Mouse (Mus musculus) thymus, postnatal 4 days (tissue): ENCODE results near the gene Nemp2.

ENCODE experiments used
- DNase-seq: peaks from one replicate; pipeline ENCODE4 v3.0.0; 2021

Nemp2 gene

DNA sequence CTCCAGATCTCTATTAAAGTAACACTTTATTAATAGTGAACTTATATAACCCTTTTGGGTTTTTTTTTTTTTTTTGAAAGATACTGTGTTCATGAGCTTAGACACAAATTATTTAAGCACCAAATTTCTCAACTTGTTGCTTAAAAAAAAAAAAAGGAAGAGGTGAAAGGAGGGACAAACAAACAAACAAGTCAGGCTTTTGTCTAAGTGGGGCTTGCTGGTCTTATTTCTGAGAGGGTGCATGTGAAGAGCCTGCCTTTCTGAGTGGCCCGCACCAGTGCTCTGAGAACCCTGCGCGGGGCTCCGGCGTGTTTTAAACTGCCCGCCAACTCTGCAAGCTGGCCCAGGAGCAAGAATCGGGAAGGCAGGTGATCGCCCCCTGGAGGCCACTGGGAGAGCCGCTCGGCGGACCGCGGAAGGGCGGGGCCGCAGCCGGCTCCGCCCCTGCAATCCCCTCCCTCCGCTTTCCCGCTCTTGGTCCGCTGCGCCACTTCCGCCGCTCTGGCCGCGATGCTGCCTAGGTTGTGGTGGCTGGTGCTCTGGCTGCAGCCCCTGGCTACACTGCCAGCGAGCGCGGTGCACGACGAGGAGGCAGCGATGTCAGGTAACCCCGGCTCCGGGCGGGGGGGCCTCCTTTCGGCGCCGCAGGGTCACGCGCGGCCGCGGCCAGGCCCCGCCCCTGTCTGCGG is at the start of gene Nemp2:
TSS of gene Nemp2 (plus strand) at position 456 of the 689 bp plus-strand sequence.
- peak; percentile 96 for DNase-seq

DNA sequence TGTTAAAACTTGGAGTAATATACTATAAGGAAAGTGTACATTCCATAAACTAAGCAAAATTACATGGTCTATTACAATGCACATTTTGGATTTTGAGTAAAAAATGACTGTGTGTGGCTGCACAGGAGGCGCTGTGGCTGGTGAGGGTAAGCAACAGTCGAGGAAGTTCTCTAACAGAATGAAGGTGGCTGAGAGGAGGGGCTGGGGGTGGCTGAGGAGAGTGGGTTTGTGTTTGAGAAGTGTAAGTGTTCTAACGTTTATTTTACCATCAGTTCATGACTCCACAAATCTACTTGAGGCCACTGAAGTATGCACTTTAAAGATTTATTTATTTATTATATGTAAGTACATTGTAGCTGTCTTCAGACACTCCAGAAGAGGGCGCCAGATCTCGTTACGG is 48.8 kb upstream of the Nemp2 start:
- peak; percentile 67 for DNase-seq

DNA sequence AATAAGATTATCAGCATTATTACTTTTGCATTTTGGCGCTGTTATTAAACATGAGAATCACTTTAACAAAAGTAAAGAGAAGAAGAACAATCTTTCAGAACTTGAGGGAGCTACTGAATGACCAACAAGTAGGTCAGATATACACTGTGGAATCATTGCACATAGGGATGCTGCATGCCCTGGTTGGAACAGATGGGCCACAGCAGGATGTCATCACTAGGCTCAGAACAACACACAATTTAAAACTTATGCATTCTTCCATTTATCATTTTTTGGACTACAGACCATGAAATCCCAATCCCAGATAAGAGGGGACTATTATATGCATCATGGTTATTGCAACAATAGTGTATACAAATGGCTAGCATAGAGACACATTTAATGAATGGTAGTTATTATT is 47.6 kb upstream of the Nemp2 start:
- no peak for DNase-seq

DNA sequence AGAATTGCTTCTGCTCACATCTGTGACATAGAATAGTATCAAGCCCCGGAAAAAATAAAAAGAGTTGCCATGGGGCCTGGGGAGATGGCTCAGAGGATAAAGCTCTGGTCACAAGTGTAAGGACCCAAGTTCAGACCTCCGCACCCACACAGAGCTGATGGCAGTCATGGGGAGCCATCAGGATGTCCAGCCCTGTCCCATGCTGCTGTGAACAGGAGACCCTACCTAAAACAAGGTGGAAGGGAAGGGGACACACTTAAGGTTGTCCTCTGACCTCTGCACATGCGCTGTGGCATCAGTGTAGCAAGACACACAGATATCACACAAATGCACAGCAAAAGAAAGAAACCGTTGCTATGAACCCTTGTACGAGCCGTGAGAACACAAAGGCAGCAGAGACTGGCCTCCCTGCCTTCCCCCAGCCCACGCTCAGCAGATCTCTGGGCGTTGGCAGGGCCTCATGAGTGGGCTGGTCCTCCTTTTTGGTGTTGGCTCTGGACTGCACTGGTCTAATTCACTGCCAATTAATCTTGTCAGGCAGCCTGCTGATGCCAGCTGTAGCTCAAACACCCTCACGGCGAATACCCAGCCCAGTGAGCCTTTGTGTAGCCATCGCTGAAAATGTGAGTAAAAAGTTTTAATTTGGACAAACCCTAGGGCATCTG is 33.4 kb upstream of the Nemp2 start:
- no peak for DNase-seq

DNA sequence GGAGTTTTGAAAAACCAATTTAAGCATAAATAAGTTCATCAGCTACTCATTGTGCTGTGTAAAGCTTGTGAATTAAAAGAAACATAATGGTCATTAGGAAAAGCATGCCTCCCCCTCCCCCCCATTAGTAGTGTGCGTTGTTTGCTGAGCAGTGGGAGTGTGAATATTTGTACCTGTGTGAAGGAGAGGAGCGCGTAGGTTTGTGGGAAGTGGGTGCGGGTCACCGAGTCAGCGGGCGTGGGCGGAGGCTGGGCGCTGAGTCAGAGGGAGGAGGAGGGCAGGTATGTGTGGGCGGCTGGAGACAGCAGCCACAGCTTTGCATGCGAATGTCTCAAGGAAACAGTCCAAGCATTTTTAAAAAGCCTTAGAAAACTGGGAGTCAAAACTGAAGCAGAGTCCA is 32.7 kb upstream of the Nemp2 start:
- peak; percentile 77 for DNase-seq

DNA sequence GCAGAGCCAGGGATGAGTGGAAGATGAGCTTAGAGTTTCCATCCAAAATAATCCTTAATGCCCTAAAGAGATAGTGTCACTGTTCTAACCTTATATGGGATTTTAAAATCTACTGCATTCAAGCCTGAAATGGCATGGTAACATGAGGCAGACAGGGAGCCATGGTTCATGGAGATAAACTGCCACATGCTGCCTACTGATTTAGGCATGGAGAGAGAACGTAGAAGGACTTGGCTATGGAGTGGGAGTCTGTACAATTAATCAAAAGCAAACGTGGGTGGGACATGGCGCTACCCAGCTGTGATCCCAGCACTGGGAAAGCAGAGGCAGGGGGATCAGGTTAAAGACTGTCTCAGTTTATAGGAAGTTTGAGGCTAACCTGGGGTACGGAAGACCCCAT is 32.1 kb upstream of the Nemp2 start:
- no peak for DNase-seq

DNA sequence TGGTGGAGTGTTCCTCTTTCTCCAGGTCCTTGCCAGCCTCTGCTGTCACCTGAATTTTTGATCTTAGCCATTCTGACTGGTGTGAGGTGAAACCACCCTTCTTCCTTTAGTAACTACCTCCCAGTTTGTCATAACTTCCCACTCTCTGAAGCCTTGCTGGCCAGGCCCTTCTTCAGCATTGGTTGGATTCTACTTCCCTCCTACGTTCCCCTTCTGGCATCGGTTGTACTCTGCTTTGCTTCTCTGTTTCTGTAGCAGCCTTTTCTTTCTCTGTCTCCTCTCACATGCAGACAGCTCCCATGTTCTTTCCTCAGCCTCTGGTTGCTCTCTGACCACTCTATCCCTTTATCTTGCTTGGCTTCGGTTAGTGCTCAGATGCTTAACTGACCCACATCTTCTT is 29.0 kb upstream of the Nemp2 start:
- no peak for DNase-seq

DNA sequence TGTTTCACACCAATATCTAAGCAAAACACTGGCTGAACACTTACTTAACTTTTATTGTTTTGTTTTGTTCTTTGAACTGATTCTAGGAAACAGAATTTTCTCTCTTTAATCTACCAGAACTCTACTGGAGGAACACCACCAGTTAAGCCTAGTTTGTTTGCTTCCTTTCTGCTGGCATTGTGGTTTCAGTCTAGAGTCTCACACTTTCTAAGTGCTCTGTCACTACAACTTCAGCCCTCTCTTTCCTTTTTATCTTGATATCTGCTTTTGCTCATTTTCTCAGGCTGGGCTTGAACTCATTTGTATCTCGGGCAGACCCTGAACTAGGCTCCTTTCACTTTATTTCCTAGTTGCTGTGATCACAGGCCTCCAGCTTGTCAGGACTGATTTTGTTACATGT is 22.8 kb upstream of the Nemp2 start:
- DNase-seq: no peak

DNA sequence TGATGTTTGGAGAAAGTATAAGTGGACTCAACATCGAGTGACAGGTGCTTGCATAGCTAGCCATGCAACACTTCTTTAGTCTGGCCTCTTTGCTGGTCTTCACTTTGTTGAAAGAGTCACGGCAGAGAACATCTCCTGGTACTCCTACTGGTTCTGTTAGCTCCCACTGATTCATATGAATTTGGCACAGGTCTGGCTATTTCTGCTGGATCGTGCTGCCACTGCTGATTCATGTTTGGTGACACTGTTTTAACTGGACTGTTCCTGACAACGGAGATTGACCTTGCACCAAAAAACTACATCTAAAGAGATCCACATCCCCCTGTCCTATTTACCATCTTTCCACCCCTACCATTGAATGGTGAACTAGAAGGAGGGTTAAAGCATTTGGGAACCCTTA is 22.0 kb upstream of the Nemp2 start:
- DNase-seq: no peak

DNA sequence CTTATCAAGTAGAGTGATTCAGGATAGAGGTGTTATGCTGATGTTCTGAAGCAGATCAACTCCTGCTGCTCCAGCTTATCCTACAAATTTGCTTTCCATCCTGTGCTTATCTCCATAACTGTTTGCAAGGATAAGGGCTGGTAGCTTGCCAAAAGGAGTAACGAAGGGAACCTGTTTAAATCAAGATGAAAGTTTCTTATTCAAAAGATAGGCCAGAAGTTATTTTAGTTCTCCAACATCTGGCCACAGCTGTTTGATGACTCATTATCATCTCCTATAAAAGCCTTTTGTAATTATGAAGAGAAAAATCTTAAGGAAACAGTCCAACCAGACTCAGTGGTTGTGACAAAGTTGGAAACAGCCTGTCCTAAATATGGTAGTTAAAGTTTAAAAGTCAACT is 12.3 kb upstream of the Nemp2 start:
- no peak for DNase-seq

DNA sequence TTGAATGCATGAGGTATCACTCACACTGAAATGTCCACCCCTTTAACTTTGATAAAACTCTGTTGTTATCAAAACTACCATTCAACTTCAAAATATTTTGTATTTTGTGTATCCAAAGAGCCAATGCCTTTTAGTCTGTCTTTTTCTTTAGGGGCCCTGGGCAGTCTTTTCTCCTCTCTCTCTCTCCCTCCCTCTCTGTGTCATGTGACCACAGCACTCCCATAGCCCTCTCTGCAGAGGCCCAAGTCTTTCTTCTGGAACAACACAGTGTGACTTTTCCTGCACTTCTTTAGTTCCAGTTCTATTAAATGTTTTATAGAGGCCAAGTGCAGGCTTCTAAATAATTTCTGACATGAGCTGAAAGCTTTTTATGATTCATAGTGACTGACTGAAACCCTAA is 10.1 kb upstream of the Nemp2 start:
- no peak for DNase-seq

DNA sequence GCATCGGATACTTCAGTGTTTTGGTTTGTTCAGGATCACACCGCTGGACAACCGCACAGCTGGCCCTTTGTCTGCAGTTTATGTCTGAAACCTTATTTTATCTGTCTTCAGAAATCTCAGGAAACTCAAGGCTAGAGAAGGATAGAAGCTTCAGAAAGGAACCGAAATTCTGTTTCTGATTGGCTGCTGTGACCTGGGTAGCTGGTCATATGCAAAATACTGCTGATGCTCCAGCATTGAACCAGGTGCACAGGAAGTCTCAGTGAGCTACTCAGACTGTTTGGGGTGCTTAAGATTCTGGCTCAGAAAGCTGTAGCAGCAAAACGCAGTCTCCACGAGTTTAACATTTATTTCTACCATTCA is 415 bp downstream of the Nemp2 start:
- no peak for DNase-seq

DNA sequence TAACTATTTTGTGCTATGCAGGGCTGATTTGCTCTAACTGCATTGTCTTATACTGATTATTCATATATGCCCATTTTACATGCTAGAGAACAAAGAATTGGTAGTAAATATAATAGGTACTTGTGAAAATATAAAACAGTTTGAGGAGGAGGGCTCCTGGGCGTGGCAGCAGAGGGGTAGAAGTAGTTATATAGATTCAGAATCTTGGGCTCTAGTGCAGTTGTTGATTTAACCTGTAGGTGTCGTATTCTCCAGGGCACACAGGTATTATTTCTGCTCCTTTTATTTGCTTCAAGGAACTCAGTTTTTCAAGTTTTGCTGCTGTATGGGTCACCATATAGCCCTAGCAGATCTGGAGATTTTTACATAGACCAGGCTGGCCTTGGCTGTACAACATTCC is 1.1 kb downstream of the Nemp2 start:
- peak; percentile 45 for DNase-seq

DNA sequence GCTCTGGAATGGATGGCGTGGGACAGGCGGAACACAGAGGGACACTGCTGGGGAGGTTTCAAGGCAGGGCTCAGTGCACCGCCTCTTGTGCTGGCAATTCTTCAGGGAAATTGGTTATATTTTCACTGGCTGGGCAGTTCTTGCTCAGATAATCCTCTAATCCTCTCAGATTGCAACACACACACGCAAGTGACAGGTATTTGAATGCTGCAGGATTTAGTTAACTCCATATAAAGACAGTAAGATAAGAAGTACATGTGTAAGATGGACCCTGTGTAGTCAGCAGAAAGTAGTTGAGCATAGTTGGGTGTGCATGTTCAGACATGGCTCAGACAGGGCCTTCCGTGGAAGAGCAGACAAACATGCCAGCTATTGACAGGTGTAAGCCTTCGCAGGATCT is 3.7 kb downstream of the Nemp2 start:
- DNase-seq: no peak

DNA sequence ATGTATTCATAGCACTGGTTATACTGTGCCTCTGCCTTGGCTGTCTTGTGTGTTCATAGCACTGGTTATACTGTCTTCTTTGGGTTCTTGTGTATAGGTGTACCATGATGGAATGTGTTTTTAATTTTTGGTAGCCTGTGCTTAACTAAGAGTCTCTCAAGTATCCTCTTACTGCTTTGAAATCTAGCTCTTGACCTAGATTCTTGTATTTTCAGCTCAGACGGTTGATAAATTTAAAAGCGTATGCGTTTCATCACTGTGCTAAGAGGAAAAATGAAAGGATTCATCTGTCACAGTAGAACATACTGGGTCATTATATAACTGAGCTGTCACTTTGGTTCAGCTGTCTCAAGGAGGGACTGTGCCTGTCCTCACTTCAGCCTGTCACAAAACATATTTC is 5.4 kb downstream of the Nemp2 start:
- no peak for DNase-seq

DNA sequence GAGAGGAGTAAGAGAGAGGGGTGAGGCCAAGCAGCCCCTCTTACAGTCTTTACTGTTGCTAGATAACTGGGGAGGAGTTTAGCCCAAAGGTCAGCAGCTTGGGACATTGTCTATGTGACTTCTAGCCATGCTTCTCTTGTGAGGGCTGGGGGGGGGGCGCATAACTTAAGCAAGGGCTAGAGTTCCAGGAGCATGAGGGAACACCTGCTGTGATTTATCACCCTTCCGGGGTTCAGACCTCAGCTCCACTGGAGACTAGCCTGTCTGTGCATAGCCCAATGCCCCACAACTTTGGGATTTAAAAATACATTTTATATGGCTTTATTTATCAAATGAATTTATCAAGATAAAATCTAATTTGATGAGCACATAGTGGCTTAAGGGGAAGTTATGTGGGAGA is 7.6 kb downstream of the Nemp2 start:
- DNase-seq: no peak

DNA sequence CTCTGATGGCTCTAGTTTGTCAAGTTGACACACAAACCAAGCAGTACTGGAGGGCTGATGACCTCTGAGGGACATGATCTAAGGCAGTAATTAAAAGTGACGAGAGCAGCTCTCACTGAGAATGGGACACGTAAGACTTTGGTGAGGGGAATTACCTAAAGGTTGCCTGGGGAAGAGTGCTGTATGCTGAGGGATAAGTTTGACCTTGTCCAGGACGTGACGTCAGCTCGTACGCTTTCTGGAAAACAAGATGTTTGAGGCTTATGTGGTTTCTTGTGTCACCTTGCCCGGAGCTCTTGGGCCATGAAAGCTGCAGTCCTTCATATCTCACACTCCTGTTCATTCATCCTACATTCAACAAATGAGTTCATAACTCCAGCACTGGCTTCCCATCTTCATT is 8.6 kb downstream of the Nemp2 start:
- DNase-seq: no peak

DNA sequence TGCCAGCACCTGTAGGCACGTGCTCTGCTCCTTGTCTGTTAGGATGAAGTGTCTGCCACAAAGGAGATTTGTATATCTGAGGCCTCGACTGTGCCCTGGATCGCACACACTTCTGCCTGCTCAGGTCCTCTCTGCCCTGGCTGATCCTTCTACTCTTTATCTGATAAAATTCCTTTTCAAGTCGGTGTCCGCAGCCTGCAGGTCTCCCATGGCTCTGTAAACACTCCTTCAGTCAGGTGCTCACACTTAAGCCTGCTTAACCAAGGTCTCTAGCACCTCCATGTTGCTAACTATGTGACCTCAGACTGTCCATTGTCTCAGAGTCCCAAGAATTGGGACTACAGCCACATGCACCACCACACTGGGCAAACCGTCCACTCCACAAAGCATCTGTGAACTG is 9.8 kb downstream of the Nemp2 start:
- no peak for DNase-seq

DNA sequence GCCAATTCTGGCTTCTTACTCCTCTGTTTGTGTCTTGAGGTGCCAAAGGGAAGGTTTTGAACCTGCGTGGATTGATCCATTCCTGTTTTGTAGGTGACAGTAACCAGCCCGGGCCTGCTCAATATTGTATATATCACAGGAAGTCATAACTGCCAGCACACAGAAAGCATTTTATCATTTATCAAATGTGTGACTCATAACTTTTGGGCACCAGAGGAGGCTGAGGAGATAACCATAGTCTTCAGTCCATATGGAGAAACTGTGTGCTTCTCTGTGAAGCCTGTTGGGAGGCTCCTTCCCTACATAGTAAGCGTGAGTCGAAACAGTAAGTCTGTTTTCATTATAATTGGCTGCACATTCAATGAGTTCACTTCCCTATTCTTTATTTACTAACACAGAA is 10.2 kb downstream of the Nemp2 start:
- no peak for DNase-seq

DNA sequence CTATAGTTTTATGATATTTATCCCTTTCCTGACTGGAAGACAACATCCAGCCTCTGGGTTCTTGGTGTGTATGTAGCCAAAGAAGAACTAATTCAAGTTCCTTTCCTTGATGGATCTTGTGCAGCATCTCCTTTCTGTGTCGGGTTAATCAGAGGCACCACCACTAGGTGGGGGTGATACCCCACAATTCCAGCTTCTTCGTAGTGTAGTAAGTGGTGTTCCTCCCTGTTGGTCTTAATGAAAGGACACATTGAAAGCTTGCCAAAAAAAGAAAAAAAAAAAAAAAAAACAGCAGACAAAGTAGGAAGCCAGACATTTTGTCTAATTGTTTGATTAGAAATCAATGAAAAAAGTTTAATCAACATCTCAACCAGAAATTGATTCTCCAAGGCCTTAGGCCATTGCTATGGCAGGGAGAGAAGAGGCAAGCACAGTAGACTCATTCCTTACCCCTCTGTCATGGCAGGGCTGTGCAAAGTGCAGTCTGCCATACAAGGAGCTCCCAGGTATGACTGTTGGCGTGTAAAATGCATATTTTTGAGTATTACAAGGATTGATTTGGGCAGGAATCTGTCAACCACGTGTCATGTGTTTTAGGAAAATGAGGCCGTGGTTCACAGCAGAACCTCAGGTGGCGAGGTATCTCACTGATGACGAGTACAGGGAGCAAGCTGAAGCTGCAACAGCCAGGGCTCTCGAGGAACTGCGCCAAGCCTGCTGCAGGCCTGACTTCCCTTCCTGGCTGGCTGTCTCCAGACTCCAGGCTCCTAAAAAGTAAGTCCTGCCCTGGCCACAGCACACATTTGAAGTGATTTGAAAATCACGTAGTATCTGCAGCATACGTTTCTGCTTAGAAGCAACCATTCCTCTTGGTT is 17.9 kb downstream of the Nemp2 start:
- peak; percentile 84 for DNase-seq

DNA sequence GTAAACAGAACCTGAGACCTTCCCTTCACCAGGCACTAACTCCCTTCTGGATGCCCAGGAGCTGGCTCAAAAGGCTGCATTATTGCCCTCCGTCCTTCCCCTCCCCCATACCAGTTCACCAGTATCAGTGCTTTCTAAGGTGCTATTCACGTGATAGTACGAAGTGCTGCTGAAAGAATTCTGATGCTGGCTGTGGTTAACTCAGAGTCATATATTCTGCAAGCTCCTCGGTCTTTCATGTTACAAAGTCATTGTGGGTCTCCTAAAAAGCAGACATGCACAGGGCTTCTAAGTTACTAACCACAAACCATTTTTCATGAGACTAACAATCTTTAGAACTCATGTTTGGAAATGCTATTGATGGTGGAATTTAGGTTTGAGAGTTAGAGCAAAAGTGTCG is 19.6 kb downstream of the Nemp2 start:
- no peak for DNase-seq

DNA sequence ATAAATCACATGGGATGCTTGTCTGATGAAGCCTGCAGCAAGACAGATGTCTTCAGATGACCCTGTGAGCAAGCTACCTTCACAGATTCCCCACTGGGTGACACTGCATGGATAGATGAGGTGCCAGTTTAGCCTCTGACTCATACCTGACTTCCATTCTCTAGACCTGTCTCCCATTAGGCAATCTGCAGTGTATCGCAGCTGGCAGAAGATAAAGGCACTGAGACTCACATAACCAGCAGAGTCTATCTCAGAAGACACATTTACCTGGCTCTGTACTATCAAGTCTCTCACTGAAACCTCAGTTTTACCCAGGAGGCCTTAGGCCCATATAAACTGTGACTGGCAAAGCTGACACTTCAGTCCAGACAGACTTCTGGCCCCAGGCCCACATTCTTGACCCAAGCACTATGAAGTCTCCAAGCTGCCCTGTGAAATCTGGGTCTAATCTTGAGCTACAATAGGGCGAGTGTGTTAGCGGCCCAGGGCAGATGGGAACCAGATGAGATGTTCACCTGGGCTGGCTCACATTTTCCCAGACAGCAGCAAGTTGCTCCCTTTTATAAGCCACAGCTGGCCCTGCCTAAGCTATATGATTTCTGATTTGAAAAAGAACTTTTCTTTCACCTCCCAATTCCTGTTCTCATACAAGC is 22.2 kb downstream of the Nemp2 start:
- no peak for DNase-seq

DNA sequence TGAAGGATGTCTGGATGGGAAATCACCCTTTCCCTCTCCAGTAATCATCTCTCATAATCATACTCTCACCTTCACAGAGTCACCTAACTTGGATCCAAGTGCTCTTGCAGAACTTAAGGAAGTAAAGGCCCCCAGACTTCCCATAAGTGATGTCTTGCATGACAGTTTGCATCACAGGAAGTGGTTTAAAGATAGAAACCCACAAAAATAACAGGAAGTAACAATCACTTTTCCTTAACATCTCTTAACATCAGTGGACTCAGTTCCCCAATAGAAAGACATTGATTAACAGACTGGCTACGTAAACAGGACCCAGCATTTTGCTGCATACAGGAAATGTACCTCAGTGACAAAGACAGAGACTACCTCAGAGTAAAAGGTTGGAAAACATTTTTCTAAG is 22.9 kb downstream of the Nemp2 start:
- no peak for DNase-seq

DNA sequence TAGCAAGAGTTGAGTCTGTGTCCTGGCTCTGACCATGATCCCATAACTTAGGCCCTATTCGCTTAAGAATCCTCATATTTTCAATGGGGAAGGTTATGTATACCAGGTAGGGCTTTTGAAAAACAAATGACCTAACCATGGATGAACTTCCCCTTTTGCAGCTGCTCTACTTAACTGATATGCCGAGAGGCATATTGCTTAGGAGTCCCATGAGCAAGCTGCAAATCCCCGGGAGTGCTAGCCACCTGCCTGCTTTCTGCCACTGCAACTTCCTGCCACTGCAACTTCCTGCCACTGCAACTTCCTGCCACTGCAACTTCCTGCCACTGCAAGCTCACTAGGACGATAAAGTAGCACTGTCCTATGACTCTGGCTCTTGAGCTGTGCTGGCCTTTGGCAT is 24.6 kb downstream of the Nemp2 start:
- DNase-seq: peak; percentile 56
